Mouse (Mus musculus): Measurements from ENCODE around the gene Unc119.

The Unc119 gene

GRCm38 (mm10) chr11:78343381-78344327 lies at the start of gene Unc119:
TSS of gene Unc119 (plus strand) at chr11:78343482.
- peak; percentile 80 for DNase-seq (ENCODE audit: inconsistent ontology term)

GRCm38 (mm10) chr11:78294585-78294984 lies 48.7 kb upstream of the Unc119 start:
- DNase-seq (ENCODE audit: inconsistent ontology term) = no peak

DNA sequence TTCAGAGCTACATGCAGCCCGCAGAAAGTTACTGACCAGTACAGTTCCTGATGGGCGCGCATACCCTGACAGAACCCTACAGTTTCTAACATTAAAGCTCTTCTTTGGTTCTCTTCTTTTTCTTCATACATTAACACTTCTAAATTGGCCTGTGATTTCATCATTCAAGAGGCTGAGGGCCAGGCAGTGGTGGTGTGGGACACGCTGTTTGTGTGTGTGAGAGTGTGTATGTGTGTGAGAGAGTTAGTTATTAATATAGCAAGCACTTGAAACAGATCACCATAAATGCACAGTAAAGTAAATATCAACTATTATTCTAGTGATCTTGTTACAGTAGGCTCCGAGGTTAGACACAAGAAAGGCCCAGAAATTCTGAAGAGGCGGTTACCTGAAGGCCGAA lies 42.4 kb upstream of the Unc119 start:
- DNase-seq (ENCODE audit: inconsistent ontology term) = no peak

DNA sequence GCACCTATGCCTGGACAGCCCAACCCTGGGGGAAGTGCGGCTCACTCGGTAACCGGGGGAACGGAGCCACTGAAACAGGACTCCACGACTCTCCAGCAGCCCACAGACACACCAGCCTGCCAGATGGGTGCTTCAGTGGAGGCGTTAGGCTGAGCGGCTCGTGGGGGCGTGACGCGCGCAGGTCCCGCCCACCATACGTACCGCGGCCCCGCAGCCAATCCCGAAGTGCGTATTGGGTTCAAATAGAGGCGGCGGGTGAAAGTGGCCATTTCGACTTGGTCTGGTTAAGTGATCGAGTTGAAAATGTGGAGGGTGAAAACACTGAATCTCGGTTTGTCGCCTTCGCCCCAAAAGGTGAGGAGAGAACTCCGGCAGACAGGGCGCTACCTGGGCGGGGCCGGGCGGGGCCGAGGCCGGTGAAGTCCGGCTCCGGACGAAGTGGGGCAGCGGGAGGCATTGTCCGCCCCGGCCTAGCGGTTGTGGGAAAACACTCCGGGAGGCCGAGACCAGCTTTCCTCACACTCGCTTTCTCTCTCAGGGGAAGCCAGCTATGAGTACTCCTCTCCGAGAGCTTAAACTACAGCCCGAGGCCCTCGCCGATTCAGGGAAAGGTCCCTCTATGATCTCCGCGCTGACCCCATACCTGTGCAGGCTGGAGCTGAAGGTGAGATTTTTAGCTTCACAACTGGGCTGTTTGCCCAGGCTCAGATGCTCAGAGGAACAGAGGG lies 41.8 kb upstream of the Unc119 start, which contains the start of gene Spag5:
Gene Spag5 (plus strand): TSS at position 173 of the 728 bp plus-strand sequence.
- peak; percentile 94 for DNase-seq (ENCODE audit: inconsistent ontology term)

DNA sequence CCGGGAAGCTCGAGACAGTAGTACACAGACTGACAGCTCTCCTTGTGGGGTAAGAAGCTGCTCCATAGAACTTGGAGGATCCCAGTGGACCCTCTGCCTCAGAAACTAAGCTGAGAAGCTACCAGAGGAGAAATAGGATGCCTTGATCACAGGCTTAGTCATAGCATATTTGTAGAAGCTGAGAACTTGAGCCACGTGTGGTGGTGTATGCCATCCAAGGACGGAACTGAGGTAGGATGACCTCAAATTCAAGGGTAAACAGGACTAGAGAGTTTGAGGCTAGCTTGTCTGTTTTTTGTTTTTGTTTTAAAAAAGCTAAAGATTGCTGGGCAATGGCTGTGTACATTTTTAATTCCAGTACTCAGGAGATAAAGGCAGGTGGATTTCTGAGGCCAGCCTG lies 38.0 kb upstream of the Unc119 start:
- DNase-seq (ENCODE audit: inconsistent ontology term) = no peak

GRCm38 (mm10) chr11:78310861-78311511 lies 32.3 kb upstream of the Unc119 start:
- no peak for DNase-seq (ENCODE audit: inconsistent ontology term)

GRCm38 (mm10) chr11:78313662-78314061 lies 29.6 kb upstream of the Unc119 start:
- no peak for DNase-seq (ENCODE audit: inconsistent ontology term)

DNA sequence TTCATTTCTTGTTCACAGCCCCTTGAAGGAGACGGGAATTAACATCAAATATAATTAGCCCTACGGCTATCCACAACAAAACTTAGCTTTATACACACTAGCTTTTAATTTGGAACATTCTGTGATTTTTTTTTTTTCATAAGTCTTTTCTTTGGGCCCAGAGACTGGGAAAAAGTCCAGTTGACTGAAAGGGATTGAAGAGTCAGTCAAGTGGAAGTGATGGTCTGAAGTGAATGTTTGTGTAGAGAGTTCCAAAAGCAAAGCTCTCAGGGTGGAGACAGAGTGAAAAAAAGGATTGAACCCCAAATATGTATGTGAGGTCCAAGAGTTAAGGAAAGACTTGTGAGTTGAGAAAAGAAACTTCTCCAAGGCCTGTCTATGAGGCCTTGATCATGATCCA lies 24.9 kb upstream of the Unc119 start:
- no peak for DNase-seq (ENCODE audit: inconsistent ontology term)

- no peak for DNase-seq (ENCODE audit: inconsistent ontology term)
Observed at GRCm38 (mm10) chr11:78322076-78322831, 21.0 kb upstream of the Unc119 start.

DNA sequence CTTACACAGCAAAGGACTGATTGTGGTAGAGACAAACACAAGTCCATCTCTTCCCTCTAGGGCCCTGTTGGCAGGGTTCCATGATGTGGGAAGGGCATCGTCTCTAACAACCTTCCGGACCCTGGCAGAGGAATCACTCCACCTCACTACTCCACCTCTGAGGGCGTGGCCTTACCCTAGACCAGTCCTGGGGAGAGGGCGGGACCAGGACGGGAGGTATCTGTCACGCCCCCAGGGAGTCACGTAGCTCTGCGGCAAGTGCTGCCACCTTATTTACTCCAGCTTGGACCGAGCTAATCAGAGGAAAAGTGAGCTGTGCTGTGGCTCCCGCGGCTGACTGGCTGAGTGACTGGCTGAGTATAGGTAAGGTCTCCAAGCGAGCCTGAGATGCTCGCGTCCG lies 20.4 kb upstream of the Unc119 start, which contains the start of gene Aldoc:
Gene Aldoc (plus strand): TSS at position 109 of the 400 bp plus-strand sequence.
- peak; percentile 84 for DNase-seq (ENCODE audit: inconsistent ontology term)

DNA sequence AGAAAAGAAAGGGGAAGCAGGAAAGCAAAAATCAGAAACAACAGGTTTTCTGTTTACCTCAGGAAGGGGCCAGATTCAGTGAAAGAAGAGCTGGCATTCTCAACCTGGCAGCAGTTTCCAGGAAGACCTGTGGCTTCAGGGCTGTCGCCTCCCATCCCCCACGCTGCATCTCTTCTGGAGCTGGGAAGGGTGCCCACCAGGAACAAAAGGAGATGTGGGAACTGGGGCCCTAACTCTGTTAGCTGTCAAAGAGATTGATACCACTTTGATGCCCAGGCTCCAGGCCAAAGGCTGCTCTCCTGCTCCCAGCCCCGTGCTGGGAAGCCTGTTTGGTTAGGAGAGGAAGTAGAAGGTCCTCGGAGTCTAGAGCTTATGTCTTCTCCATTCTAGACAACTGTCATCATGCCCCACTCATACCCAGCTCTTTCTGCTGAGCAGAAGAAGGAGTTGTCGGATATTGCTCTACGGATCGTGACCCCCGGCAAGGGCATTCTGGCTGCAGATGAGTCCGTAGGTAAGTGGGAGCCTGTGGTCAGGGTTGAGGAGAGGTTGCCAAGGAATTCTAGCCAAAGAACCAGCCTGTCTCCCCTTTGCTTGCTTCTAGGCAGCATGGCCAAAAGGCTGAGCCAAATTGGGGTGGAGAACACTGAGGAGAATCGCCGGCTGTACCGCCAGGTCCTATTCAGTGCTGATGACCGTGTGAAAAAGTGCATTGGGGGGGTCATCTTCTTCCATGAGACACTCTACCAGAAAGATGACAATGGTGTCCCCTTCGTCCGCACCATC lies 19.1 kb upstream of the Unc119 start:
- peak; percentile 62 for DNase-seq (ENCODE audit: inconsistent ontology term)

- DNase-seq (ENCODE audit: inconsistent ontology term) = no peak
Observed at GRCm38 (mm10) chr11:78324965-78325364, 18.3 kb upstream of the Unc119 start.

GRCm38 (mm10) chr11:78327215-78327614 lies 16.1 kb upstream of the Unc119 start:
- DNase-seq (ENCODE audit: inconsistent ontology term) = no peak

- peak; percentile 97 for DNase-seq (ENCODE audit: inconsistent ontology term)
Observed at GRCm38 (mm10) chr11:78327634-78328511, 15.4 kb upstream of the Unc119 start, which contains the start of gene Pigs. TSS of gene Pigs (plus strand) at chr11:78328415.

- DNase-seq (ENCODE audit: inconsistent ontology term) = no peak
Observed at GRCm38 (mm10) chr11:78328512-78329056, 14.7 kb upstream of the Unc119 start.

- DNase-seq (ENCODE audit: inconsistent ontology term) = no peak
Observed at GRCm38 (mm10) chr11:78332676-78333075, 10.6 kb upstream of the Unc119 start.

DNA sequence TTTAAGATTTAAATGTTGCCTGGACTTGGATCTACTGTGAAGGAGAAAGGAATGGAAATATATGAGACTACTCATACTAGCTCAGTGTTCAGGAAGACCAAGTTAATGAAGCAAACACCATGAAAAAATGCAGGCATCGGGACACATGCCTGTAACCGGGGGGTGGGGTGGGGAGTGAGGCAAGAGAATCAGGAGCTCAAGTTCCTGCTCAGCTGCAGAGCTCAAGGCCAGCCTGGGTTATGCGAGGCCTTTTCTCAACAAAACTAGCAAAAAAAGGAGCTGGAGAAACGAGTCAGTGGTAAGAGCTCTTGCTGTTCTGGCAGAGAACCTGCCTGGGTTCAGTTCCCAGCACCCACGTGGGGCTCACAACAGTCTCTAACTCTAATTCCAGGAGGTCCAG lies 9.3 kb upstream of the Unc119 start:
- DNase-seq (ENCODE audit: inconsistent ontology term) = no peak

GRCm38 (mm10) chr11:78337040-78337439 lies 6.2 kb upstream of the Unc119 start:
- DNase-seq (ENCODE audit: inconsistent ontology term) = no peak

GRCm38 (mm10) chr11:78341702-78342101 lies 1.6 kb upstream of the Unc119 start:
- no peak for DNase-seq (ENCODE audit: inconsistent ontology term)
